Mouse (Mus musculus) forebrain, postnatal 0 days (tissue): ENCODE results near the gene Kif1a. TPM values are rescaled to one million over a fixed set of nuclear protein-coding genes. Genes with fewer than 3 reads are reported as not detected.
A peak's percentile ranks its signal among the peaks of the same experiment; 100 is the strongest.

ENCODE experiments used
- ATAC-seq: fragments of 200-750 bp; cut with Nextera tagmentation; 2 replicates; pipeline ENCODE4 v1.8.0; 2017; ENCODE audit warnings: mild to moderate bottlenecking, moderate library complexity
- DNase-seq: peaks from one replicate; pipeline ENCODE4 v3.0.0-alpha.2; 2015
- H3K27ac ChIP-seq: fragments of 300-500 bp; sonication (generic); 2 replicates; pipeline ENCODE4 v1.5.1; 2014; ENCODE audit warnings: low read depth, mild to moderate bottlenecking, antibody characterized with exemption, low read length, moderate library complexity, mixed read lengths
- H3K27me3 ChIP-seq: fragments of 300-500 bp; sonication (generic); 2 replicates; pipeline ENCODE4 v1.6.1; 2014; ENCODE audit warnings: mild to moderate bottlenecking, low read length, mixed read lengths; ENCODE audit not compliant: insufficient read depth
- H3K36me3 ChIP-seq: fragments of 300-500 bp; sonication (generic); 2 replicates; pipeline ENCODE4 v1.6.1; 2014; ENCODE audit warnings: mild to moderate bottlenecking, moderate library complexity; ENCODE audit not compliant: insufficient read depth
- H3K4me1 ChIP-seq: fragments of 300-500 bp; sonication (generic); 2 replicates; pipeline ENCODE4 v1.6.1; 2014; ENCODE audit warnings: antibody characterized with exemption; ENCODE audit not compliant: insufficient read depth
- H3K4me2 ChIP-seq: fragments of 300-500 bp; sonication (generic); 2 replicates; pipeline ENCODE4 v1.6.1; 2014; ENCODE audit warnings: low read depth, mild to moderate bottlenecking, moderate library complexity
- H3K4me3 ChIP-seq: fragments of 300-500 bp; sonication (generic); 2 replicates; pipeline ENCODE4 v1.5.1; 2014; ENCODE audit warnings: low read depth, low read length, mixed read lengths
- H3K9ac ChIP-seq: fragments of 300-500 bp; sonication (generic); 2 replicates; pipeline ENCODE4 v1.6.1; 2014; ENCODE audit warnings: mild to moderate bottlenecking
- H3K9me3 ChIP-seq: fragments of 300-500 bp; sonication (generic); 2 replicates; pipeline ENCODE4 v1.6.1; 2016; ENCODE audit warnings: low read length
- CTCF ChIP-seq: sonication (generic); IDR thresholded peaks from 2 replicates; pipeline ENCODE4 v1.5.1; 2016; ENCODE audit warnings: antibody characterized with exemption, control low read depth, low read depth
- WGBS: fragments of 180-500 bp; shearing (Covaris S2); extraction: QIAGEN DNeasy Blood & Tissue Kit; methylation state at CpG from one replicate; pipeline ENCODE4 v1.1.7; 2014; 5-methylcytosine and 5-hydroxymethylcytosine counted together
- polyA plus RNA-seq: library from polyadenylated mRNA; unstranded; fragments of >200 nt; fragmentation: Nextera tagmentation; extraction: Ambion mirVana; gene quantifications from 2 replicates; pipeline ENCODE4 v1.2.1, GENCODE M21; 2015
- total RNA-seq: library from RNA; depleted of rRNA; stranded (reverse); fragments of >200 nt; gene quantifications from 2 replicates; pipeline ENCODE4 v1.2.3, GENCODE M21; 2014

Gene Kif1a
- total and polyA plus RNA-seq, 2 experiments from 2014 or later = 465 to 564 TPM

DNA sequence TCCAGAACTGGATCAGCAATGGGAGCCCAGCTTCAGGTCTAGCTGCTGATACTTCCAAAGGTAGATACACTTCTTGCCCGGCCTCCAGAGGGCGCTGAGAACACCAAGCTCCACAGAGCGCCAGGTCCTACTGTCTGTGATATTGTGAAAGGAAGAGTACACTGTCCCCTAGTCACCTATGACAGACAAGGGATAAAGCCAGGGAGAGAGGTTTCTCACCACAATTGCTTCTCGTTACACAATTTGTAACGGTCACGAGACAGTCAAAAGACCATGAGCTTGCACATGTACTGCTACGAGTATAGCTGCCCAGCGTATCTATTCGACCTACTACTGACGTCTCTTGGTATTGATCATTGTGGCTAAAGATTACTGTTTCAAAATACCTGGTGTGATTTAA, 72.4 kb downstream of the Kif1a start:
- Histone ChIP-seq H3K4me1 (no peaks in the 10 kb centered on the region), H3K4me3 (no peak overlapping the region), H3K9me3 (no peaks in the 10 kb centered on the region), H3K27ac (no peak overlapping the region), H3K4me2 (no peak overlapping the region), H3K27me3 (no peaks in the 10 kb centered on the region), H3K9ac (no peak overlapping the region), H3K36me3 (peaks cover 93% of the 10 kb centered on the region)
- 95% methylated on average over 10 of the region's 10 CpGs for WGBS
- peak; percentile 26; the same call in 1 of the 2 replicates for TF ChIP-seq CTCF
- DNase-seq (no peak), ATAC-seq (no peak)

DNA sequence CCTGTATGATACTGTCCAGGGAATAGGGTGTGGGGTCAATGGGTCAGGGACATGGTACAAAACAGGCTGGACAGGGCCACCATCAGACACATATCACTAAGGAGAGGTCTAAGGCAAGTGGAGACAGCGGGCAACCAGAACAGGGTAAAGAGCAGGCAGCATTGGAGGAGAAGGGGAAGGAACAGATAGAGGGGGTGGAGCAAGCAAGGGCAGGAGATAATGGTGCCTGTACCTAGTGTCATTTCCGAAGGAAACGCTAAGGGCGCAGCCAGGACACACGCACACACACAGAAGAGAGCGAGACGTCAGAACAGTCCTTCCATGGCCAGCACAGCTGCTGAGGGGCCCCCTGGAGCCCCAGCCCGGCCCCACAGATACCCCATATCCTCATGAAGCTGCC, 75.2 kb downstream of the Kif1a start:
- no peak overlapping the region for H3K4me2 ChIP-seq
- ATAC-seq = no peak
- H3K4me1 ChIP-seq = no peaks in the 10 kb centered on the region
- no peaks in the 10 kb centered on the region for H3K9me3 ChIP-seq
- no peak overlapping the region for H3K27ac ChIP-seq
- H3K36me3 ChIP-seq = peaks cover 95% of the 10 kb centered on the region
- no peak overlapping the region for H3K4me3 ChIP-seq
- 90% methylated on average over 8 of the region's 8 CpGs for WGBS
- no peak overlapping the region for H3K9ac ChIP-seq
- no peak for DNase-seq
- TF ChIP-seq CTCF = no peak
- H3K27me3 ChIP-seq = no peaks in the 10 kb centered on the region

DNA sequence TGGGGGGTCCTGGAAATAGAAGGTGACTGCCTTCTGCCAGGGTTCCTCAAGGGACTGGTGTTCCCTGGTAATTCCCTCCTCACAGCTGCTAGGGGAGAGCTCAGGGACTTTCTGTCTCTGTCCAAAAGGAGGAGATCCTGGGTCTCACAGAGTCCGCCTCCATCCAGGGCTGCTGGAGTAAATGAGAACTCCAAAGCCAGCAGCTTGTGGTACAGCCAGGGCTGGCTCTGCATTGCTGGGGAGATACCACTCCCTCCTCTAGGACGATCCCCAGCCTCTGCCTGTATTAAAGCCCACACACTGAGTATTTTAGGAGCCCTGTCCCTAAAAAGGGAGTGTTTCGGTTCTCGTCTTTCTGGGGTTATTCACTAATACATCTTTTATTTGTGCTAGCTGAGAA, 81.1 kb downstream of the Kif1a start:
- no peak overlapping the region for H3K4me3 ChIP-seq
- ATAC-seq = no peak
- H3K9ac ChIP-seq = no peak overlapping the region
- no peak overlapping the region for H3K4me2 ChIP-seq
- peaks cover 94% of the 10 kb centered on the region for H3K36me3 ChIP-seq
- H3K27me3 ChIP-seq = no peaks in the 10 kb centered on the region
- H3K4me1 ChIP-seq = no peaks in the 10 kb centered on the region
- no peak for DNase-seq
- H3K9me3 ChIP-seq = no peaks in the 10 kb centered on the region
- 86% methylated on average over 4 of the region's 4 CpGs for WGBS
- TF ChIP-seq CTCF = no peak
- H3K27ac ChIP-seq = no peak overlapping the region

DNA sequence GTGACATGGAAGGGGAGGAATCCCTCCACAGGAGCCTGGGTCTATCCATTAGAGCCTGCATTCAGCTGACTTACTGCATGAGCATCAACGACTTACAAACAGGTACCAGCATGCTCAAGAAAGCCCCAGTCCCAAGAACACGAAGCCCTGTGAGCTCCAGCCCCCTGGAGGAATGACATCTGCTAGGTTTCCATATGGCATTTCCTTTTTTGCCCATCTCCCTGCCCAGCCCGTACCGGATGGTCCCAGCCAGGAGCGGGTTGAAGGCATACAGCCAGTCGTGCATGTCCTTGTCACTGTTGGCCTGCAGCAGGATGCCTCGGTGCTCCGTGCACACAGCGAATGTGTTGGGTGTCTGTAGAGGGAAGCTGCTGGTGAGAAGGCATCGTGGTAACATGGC, 83.0 kb downstream of the Kif1a start:
- Histone ChIP-seq H3K36me3 (peaks cover 82% of the 10 kb centered on the region), H3K4me2 (no peak overlapping the region), H3K4me3 (no peak overlapping the region), H3K27ac (no peak overlapping the region), H3K27me3 (no peaks in the 10 kb centered on the region), H3K4me1 (no peaks in the 10 kb centered on the region), H3K9ac (no peak overlapping the region), H3K9me3 (no peaks in the 10 kb centered on the region)
- WGBS = 90% methylated on average over 10 of the region's 10 CpGs
- ATAC-seq (no peak), DNase-seq (no peak)
- no peak for TF ChIP-seq CTCF

DNA sequence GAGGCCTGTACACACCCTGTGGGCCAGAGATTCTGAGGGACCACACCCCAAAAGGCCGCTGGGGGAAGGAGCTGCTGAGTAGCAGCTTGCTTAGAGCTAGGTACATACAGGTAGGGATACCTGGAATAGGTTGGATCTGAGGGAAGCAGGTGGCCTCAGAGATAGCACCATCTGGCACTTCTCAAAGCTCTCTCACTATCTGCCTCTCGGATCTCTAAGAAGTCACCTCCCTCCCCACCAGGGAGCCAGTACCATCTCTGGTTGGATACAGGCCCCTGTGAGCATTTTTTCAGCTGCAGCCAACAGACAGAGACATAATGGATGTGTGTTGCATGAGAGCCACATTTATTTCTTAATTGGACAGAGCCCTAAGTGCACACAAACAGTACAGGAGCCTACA, 86.6 kb downstream of the Kif1a start:
- WGBS = 63% methylated on average over 2 of the region's 2 CpGs
- ATAC-seq = no peak
- 0 out of 2 replicates have a peak overlapping the region, but pooled peaks have one; percentile 0 for H3K27ac ChIP-seq

DNA sequence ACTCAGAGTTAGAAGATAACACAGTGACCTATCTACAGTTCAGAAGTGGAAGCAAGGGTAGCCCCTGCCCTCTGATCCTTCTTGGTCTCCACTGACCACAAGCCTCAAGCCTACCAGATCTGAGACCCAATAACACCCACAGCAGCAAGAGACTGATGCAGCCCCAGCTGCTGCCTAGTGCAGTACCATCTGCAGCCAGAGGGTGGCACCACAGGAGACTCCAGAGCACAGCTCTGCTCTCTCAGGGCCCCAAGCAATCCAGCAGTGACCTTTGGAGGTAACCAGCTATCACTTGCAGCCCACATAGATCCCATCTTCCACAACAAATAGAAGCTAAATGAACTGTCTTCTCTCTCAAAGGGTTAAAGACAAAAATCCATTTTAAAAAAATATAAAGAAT, 87.3 kb downstream of the Kif1a start:
- DNase-seq (peak; percentile 70), ATAC-seq (peak; percentile 71)
- Histone ChIP-seq H3K36me3 (peaks cover 39% of the 10 kb centered on the region), H3K4me3 (no peak overlapping the region), H3K27ac (no peak overlapping the region), H3K9me3 (no peaks in the 10 kb centered on the region), H3K27me3 (no peaks in the 10 kb centered on the region), H3K9ac (no peak overlapping the region), H3K4me2 (no peak overlapping the region), H3K4me1 (no peaks in the 10 kb centered on the region)
- peak; percentile 86 for TF ChIP-seq CTCF

More for the DNA sequence above, 86.6 kb downstream of the Kif1a start:
- TF ChIP-seq CTCF = no peak
- Histone ChIP-seq H3K36me3 (peaks cover 46% of the 10 kb centered on the region), H3K9ac (no peak overlapping the region), H3K4me3 (no peak overlapping the region), H3K4me1 (no peaks in the 10 kb centered on the region), H3K4me2 (no peak overlapping the region), H3K9me3 (no peaks in the 10 kb centered on the region), H3K27me3 (no peaks in the 10 kb centered on the region)
- DNase-seq = no peak

DNA sequence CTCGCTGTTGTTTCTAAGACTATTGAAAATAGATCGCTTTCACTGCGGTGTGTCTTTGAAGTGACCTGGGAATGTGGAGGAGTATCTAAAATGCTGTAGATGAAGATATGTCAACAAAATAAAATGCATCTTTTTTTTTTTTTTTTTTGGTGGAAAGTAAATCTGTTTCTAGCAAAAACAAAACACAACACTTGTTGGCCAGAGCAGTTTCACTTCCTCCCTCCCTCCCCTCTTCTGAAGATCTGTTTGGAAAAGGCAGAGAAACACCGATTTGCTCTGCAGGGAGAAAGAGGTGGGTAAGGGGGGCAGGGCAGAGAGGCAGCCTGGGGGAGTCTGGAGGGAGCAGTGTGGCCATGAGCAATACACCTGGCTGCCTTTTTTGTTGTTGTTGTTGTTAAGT, 88.4 kb downstream of the Kif1a start:
- Histone ChIP-seq H3K9ac (no peak overlapping the region), H3K9me3 (no peaks in the 10 kb centered on the region), H3K4me3 (no peak overlapping the region), H3K36me3 (peaks cover 28% of the 10 kb centered on the region), H3K27me3 (no peaks in the 10 kb centered on the region), H3K4me2 (no peak overlapping the region), H3K27ac (no peak overlapping the region), H3K4me1 (no peaks in the 10 kb centered on the region)
- TF ChIP-seq CTCF = no peak
- DNase-seq = no peak
- no peak for ATAC-seq
- 87% methylated on average over 4 of the region's 4 CpGs for WGBS
